Mouse (Mus musculus): Measurements from ENCODE around the gene Toe1.

- TF ChIP-seq CTCF (IDR thresholded peaks at IDR 0.05) (no peak), EP300 (IDR thresholded peaks at IDR 0.05; ENCODE audit: insufficient read depth, low read depth, low read length) (0 out of 2 replicates have a peak, but pooled peaks have one; percentile 6), POLR2A (IDR thresholded peaks at IDR 0.05; ENCODE audit: insufficient read depth, low read depth, low read length) (peak; percentile 83)
These were observed at the start of gene Toe1, which contains the start of gene Mutyh for GRCm38 (mm10) chr4:116807197-116808129.

Measured in heart, adult 2 months (tissue).